Mouse (Mus musculus) lung, embryonic 15.5 days (tissue): ENCODE measurements at regions not wholly inside any gene's neighbourhood (a gene's known extent, or its start where the extent isn't known, plus 50 kb on each side); places are given as distances from the start of the nearest gene placed in this dataset.

ENCODE experiments used
- ATAC-seq: fragments of 200-750 bp; cut with Nextera tagmentation; 2 replicates; pipeline ENCODE4 v1.8.0; 2017; ENCODE audit warnings: moderate number of reproducible peaks, borderline replicate concordance; ENCODE audit not compliant: low FRiP score, low TSS enrichment; ENCODE audit errors: extremely low read depth
- H3K27ac ChIP-seq: fragments of 300-500 bp; sonication (generic); 2 replicates; pipeline ENCODE4 v1.5.1; 2015; ENCODE audit warnings: moderate library complexity, mild to moderate bottlenecking, inconsistent platforms
- H3K27me3 ChIP-seq: fragments of 300-500 bp; sonication (generic); 2 replicates; pipeline ENCODE4 v1.6.1; 2015; ENCODE audit warnings: inconsistent platforms
- H3K36me3 ChIP-seq: fragments of 300-500 bp; sonication (generic); 2 replicates; pipeline ENCODE4 v1.6.1; 2015; ENCODE audit warnings: inconsistent platforms
- H3K4me1 ChIP-seq: fragments of 300-500 bp; sonication (generic); 2 replicates; pipeline ENCODE4 v1.6.1; 2015; ENCODE audit warnings: inconsistent platforms
- H3K4me2 ChIP-seq: fragments of 300-500 bp; sonication (generic); 2 replicates; pipeline ENCODE4 v1.6.1; 2015; ENCODE audit warnings: inconsistent platforms, mild to moderate bottlenecking, moderate library complexity
- H3K4me3 ChIP-seq: fragments of 300-500 bp; sonication (generic); 2 replicates; pipeline ENCODE4 v1.5.1; 2015; ENCODE audit warnings: mild to moderate bottlenecking, inconsistent platforms
- H3K9ac ChIP-seq: fragments of 300-500 bp; sonication (generic); 2 replicates; pipeline ENCODE4 v1.6.1; 2015; ENCODE audit warnings: inconsistent platforms
- H3K9me3 ChIP-seq: fragments of 300-500 bp; sonication (generic); 2 replicates; pipeline ENCODE4 v1.6.1; 2016; ENCODE audit warnings: inconsistent platforms
- WGBS: fragments of 180-500 bp; shearing (Covaris S2); methylation state at CpG from one replicate; pipeline ENCODE4 v1.1.7; 2015; 5-methylcytosine and 5-hydroxymethylcytosine counted together

DNA sequence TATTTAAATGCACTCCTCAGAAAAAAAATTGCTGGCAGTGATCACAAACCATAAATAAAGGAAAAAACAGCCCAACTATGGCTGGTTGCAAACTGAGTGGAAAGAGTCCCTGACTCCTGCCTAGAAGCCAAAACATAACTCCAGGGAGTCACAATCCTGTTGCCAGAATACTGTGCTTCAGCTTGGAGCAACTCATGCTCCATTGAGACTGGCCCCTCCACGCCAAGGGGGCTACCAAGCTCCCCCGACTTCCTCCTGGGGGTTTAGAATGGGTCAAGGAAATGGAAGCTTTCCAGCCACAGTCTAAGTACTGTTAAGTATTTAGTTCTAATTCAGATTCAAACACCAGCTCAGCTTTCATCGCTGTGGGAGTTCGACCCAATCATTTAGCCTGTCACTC lies 374.8 kb downstream of the Mllt3 start:
- peaks cover 19% of the 10 kb centered on the region for H3K4me1 ChIP-seq
- no peaks in the 10 kb centered on the region for H3K9me3 ChIP-seq
- no peak overlapping the region for H3K4me3 ChIP-seq
- ATAC-seq: no peak
- H3K4me2 ChIP-seq: no peak overlapping the region
- H3K27me3 ChIP-seq: no peaks in the 10 kb centered on the region
- WGBS: 21% methylated on average over 4 of the region's 4 CpGs
- no peak overlapping the region for H3K27ac ChIP-seq
- H3K36me3 ChIP-seq: no peaks in the 10 kb centered on the region
- H3K9ac ChIP-seq: no peak overlapping the region

DNA sequence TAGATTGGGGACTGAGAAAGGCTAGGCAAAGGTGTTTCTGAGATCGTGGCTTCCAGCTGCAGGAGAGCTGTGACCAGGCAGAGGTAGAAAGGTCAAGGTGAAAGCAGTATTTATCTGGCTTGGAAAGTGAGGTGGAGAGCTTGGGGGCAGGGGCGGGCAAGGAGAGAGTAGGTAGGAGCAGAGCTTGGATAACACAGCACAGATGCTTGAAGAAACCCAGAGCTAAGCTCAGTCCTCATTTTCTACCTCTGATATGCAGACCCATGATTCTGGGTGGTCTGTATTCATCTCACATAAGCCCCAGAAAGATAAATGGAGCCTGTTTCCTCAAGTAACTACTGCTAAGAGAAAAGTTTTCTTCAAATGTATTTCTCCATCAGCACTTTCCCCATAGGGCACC lies 375.3 kb downstream of the Mllt3 start:
- Histone ChIP-seq H3K9me3 (no peaks in the 10 kb centered on the region), H3K27me3 (no peaks in the 10 kb centered on the region), H3K4me3 (no peak overlapping the region), H3K9ac (no peak overlapping the region), H3K4me2 (no peak overlapping the region), H3K36me3 (no peaks in the 10 kb centered on the region), H3K27ac (no peak overlapping the region), H3K4me1 (peaks cover 19% of the 10 kb centered on the region)
- 12% methylated on average over 2 of the region's 2 CpGs for WGBS
- no peak for ATAC-seq

GRCm38 (mm10) chr4:87653440-87654165 lies 379.6 kb downstream of the Mllt3 start:
- Histone ChIP-seq H3K36me3 (no peaks in the 10 kb centered on the region), H3K4me2 (no peak overlapping the region), H3K9ac (no peak overlapping the region), H3K4me3 (no peak overlapping the region), H3K27ac (no peak overlapping the region), H3K4me1 (peaks cover 14% of the 10 kb centered on the region), H3K9me3 (no peaks in the 10 kb centered on the region), H3K27me3 (no peaks in the 10 kb centered on the region)
- ATAC-seq: no peak
- 84% methylated on average over 5 of the region's 5 CpGs for WGBS

DNA sequence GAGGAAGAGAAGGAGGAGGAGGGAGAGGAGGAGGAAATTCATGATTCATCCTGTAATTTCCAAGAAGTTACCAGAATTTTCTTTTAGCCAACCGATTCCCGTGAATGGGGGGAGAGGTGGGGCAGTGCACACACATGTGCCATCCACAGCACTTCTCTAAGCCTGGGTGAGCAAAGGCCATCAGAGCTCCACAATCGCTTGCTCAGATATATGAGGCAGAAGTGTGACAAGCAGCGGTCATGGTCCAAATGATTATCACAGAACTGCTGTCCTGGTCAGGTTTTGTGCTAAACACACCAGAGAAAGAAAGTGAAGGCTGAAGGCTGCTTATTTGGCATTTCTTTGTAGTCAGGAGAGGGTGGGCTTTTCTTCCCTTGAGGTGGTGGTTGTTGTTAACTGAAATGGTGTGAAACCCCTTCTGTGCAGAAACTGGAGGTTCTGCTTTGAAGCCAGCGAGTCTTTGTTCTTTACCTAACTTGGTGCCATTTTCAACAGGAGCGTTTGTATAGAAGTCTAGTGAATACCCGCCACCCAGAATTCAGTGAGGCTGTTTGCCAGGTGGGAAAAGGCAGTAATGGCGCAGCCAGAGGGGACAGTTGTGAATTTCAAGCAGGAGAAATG lies 380.7 kb downstream of the Mllt3 start:
- H3K9me3 ChIP-seq: no peaks in the 10 kb centered on the region
- no peak for ATAC-seq
- WGBS: 77% methylated on average over 8 of the region's 8 CpGs
- H3K36me3 ChIP-seq: no peaks in the 10 kb centered on the region
- H3K27ac ChIP-seq: no peak overlapping the region
- H3K4me1 ChIP-seq: peaks cover 10% of the 10 kb centered on the region
- H3K4me2 ChIP-seq: no peak overlapping the region
- H3K27me3 ChIP-seq: no peaks in the 10 kb centered on the region
- no peak overlapping the region for H3K4me3 ChIP-seq
- no peak overlapping the region for H3K9ac ChIP-seq

DNA sequence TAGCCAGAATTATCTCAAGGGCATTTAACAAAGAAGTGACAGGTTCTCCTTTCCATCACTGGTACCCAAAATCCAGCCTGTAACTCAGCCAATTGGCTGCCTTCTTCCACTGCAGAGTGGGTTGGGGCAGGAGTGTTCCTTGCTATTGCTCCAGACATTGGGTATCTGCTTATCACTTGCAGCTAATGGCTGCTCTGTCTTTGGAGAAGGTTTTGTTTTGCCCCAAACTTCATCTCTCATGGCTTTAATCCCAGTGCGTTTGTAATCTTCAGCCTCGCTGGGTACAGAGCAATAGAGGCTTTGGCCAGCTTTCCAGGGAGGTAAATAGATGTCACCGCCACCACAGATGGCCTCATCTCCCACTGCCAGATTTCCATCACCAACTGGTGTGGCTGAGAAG lies 381.9 kb downstream of the Mllt3 start:
- Histone ChIP-seq H3K36me3 (no peaks in the 10 kb centered on the region), H3K4me3 (no peak overlapping the region), H3K27me3 (no peaks in the 10 kb centered on the region), H3K9ac (no peak overlapping the region), H3K4me2 (no peak overlapping the region), H3K9me3 (no peaks in the 10 kb centered on the region), H3K4me1 (peaks cover 9% of the 10 kb centered on the region), H3K27ac (no peak overlapping the region)
- ATAC-seq: no peak
- 65% methylated on average over 3 of the region's 3 CpGs for WGBS

GRCm38 (mm10) chr4:87650837-87651236 lies 382.3 kb downstream of the Mllt3 start:
- 71% methylated on average over 6 of the region's 6 CpGs for WGBS
- Histone ChIP-seq H3K4me2 (no peak overlapping the region), H3K36me3 (no peaks in the 10 kb centered on the region), H3K4me3 (no peak overlapping the region), H3K9ac (no peak overlapping the region), H3K27ac (no peak overlapping the region), H3K27me3 (no peaks in the 10 kb centered on the region), H3K9me3 (no peaks in the 10 kb centered on the region), H3K4me1 (peaks cover 9% of the 10 kb centered on the region)
- ATAC-seq: no peak

DNA sequence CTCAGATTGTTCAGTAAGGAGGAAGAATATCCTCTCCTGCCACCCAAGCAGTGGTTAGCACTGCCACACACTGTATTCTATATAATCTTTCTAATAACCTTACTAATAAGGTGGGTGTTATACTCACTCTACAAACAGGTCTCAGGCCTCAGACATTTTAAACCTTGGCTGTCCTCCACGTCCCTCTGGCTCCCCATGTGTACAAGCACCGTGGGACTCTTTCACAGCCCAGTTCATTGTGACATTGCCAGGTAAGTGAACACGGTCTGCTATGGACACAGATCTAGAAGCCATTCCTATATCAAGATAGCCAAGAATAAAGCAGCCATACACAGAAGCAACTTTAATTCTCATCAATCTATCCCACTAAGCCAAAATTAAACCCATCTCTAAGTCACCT lies 382.8 kb downstream of the Mllt3 start:
- Histone ChIP-seq H3K9ac (no peak overlapping the region), H3K36me3 (no peaks in the 10 kb centered on the region), H3K27me3 (no peaks in the 10 kb centered on the region), H3K27ac (no peak overlapping the region), H3K4me1 (peaks cover 9% of the 10 kb centered on the region), H3K4me3 (no peak overlapping the region), H3K9me3 (no peaks in the 10 kb centered on the region), H3K4me2 (no peak overlapping the region)
- WGBS: 82% methylated on average over 3 of the region's 3 CpGs
- no peak for ATAC-seq

GRCm38 (mm10) chr4:87648919-87649318 lies 384.2 kb downstream of the Mllt3 start:
- ATAC-seq: no peak

DNA sequence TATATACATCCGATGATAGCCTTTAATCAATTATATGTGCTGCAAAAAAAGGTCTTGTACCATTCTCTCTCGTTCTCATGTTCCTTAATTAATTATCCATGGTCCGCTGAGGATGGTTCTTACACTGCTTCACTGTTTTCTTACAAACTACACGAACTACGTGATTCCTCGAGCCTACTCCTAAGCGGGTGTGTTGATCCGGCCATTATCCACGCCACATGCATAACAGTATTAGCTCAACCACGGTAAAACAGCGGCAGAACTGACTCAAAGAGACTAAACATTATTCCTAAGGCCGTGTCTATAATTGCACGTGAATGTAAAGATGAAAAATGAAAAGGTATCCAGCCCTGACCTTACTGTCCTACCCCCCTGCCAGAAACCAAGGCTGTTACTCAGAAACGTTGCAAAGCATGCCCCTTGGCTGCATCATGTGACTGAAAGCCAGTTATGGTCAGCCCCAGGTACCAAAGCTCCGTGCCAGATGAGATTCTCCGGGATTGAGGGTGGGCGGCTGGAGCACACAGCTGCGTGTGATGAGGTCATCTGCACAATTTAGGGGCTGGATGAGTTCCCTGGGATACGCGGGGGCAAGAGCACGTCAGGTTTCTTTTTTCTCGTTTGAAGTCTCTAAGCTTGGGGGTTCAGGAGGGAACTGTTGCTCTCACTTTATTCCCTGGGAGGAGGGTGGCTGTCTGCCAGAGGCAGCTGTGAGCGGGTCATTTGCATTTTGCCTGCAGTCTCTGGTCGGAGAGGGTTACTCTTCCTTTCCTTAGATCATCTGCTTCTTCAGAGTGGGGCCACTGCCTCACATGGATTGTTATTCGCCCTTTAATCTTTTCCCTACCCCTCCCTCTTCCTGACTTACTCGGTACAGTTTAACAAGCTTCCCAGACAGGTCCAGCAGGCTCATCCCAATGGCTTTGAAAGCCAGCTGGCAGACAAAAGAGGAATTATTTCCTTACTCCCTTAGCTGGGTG lies 384.9 kb downstream of the Mllt3 start:
- ATAC-seq: peak; percentile 76
- peak overlapping the region; percentile 21 for H3K9ac ChIP-seq

More at GRCm38 (mm10) chr4:87648919-87649318, 384.2 kb downstream of the Mllt3 start:
- Histone ChIP-seq H3K9ac (no peak overlapping the region), H3K4me1 (peaks cover 9% of the 10 kb centered on the region), H3K27me3 (no peaks in the 10 kb centered on the region), H3K36me3 (no peaks in the 10 kb centered on the region), H3K4me2 (peak overlapping the region; percentile 66; the same call in 1 of the 2 replicates), H3K4me3 (no peak overlapping the region), H3K27ac (no peak overlapping the region), H3K9me3 (no peaks in the 10 kb centered on the region)

DNA sequence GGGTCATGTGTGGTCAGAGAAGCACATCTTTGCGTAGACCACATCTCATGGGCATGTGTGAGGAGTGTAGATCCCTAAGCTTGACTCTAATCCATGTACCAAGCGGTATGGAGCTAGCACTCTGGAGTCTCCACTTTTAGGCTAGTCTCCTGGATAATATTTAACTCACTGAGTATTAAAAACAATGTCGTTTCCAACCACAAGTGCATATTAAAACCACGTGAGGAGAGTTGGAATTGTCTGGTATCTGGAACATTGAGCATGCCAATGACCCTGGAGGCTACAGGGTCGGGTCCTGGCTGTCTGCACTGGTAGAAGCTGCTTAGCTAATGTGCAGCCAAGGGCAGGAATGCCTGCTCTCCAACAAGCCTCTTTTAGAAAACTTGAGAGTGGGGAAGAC lies 391.2 kb downstream of the Mllt3 start:
- H3K4me2 ChIP-seq: no peak overlapping the region
- 63% methylated on average over 5 of the region's 5 CpGs for WGBS
- H3K9ac ChIP-seq: no peak overlapping the region
- H3K27me3 ChIP-seq: no peaks in the 10 kb centered on the region
- 0 out of 2 replicates have a peak, but pooled peaks have one; percentile 31 for ATAC-seq
- no peaks in the 10 kb centered on the region for H3K36me3 ChIP-seq
- H3K4me1 ChIP-seq: 0 out of 2 replicates have a peak, but pooled peaks cover 5% of the 10 kb centered on the region
- H3K27ac ChIP-seq: 0 out of 2 replicates have a peak overlapping the region, but pooled peaks have one; percentile 33
- H3K4me3 ChIP-seq: no peak overlapping the region
- no peaks in the 10 kb centered on the region for H3K9me3 ChIP-seq

More for the DNA sequence above, 384.9 kb downstream of the Mllt3 start:
- Histone ChIP-seq H3K4me3 (peak overlapping the region; percentile 34), H3K27ac (peak overlapping the region; percentile 24; the same call in 1 of the 2 replicates), H3K4me1 (peaks cover 9% of the 10 kb centered on the region), H3K36me3 (no peaks in the 10 kb centered on the region), H3K27me3 (no peaks in the 10 kb centered on the region), H3K4me2 (peak overlapping the region; percentile 66), H3K9me3 (no peaks in the 10 kb centered on the region)
- 17% methylated on average over 26 of the region's 26 CpGs for WGBS

GRCm38 (mm10) chr4:87641551-87641950 lies 391.6 kb downstream of the Mllt3 start:
- Histone ChIP-seq H3K4me3 (no peak overlapping the region), H3K36me3 (no peaks in the 10 kb centered on the region), H3K27ac (0 out of 2 replicates have a peak overlapping the region, but pooled peaks have one; percentile 33), H3K9ac (no peak overlapping the region), H3K4me1 (0 out of 2 replicates have a peak, but pooled peaks cover 5% of the 10 kb centered on the region), H3K27me3 (no peaks in the 10 kb centered on the region), H3K4me2 (no peak overlapping the region), H3K9me3 (no peaks in the 10 kb centered on the region)
- no peak for ATAC-seq
- 53% methylated on average over 3 of the region's 3 CpGs for WGBS

- Histone ChIP-seq H3K27ac (no peak overlapping the region), H3K4me3 (no peak overlapping the region), H3K9ac (no peak overlapping the region), H3K4me2 (no peak overlapping the region), H3K36me3 (no peaks in the 10 kb centered on the region), H3K4me1 (0 out of 2 replicates have a peak, but pooled peaks cover 5% of the 10 kb centered on the region), H3K9me3 (no peaks in the 10 kb centered on the region), H3K27me3 (no peaks in the 10 kb centered on the region)
- WGBS: 38% methylated on average over 1 of the region's 1 CpGs
- ATAC-seq: no peak
Measured at GRCm38 (mm10) chr4:87638380-87638646, 394.9 kb downstream of the Mllt3 start.
